Mouse (Mus musculus): ENCODE results near the gene Gm10037. TPM values are rescaled to one million over a fixed set of nuclear protein-coding genes. Genes with fewer than 3 reads are reported as not detected.
A peak's percentile ranks its signal among the peaks of the same experiment; 100 is the strongest.
"Not testable (repeated sequence)": the region's sequence is repeated elsewhere in the genome, so short reads cannot be mapped to it uniquely, and the experiment has no call there.

Gene Gm10037
- 1 to 10 TPM; 7.4 to 8.4 TPM for total RNA-seq (2021)
- long read RNA-seq, partial matches to known transcripts = 0 of 2 reads
- long read RNA-seq, other reads (novel, unspliced or antisense) = 2 of 2 reads

DNA sequence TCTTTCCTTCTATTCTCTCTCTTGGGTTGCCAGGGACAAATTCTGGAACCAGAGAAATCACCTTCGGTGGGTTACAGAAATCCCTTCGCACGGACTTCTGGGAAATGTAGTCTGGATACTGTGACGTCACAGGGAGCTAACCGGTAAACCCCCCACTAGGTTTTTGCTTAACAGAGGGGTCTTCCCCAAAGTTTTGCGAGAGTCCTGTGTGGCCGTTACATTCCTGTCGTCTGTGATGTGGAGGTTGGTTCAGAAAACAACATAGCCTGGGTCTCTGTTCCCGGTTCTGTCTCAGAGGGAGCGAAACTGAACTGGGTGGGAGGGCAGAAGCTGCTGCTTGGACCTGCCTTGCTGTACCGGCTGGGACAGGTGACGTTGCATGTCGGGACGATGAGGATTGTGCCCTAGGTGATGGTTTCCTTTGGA is at the start of gene Gm10037:
Gene Gm10037, plus strand, starts transcription at position 196 of the 426 bp plus-strand sequence.
- DNase-seq (ENCODE audit: low spot score in 2 of 2) = peak; percentile 40 to 55

GRCm38 (mm10) chr13:67791921-67792455 is 38.9 kb upstream of the Gm10037 start:
- no peak for DNase-seq (ENCODE audit: low spot score in 2 of 2)

GRCm38 (mm10) chr13:67798618-67799017 is 32.3 kb upstream of the Gm10037 start:
- DNase-seq (ENCODE audit: low spot score in 2 of 2) = no peak

DNA sequence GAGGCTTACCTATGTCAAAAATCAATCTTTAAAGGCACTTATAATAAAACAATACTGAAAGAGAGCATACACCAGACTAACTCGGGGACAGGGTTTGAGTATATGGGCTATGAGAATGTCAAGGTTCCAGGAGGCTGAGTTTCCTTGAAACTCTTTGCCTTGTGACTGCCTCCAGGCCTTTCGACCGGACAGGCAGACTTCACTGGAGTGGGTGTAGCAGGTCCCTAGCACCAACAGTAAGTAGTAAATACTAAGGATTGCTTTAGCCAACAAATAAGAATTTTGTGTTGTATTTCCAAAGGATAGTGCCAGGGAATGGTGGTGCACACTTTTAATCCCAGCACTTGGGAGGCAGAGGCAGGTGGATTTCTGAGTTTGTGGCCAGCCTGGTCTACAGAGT is 31.8 kb upstream of the Gm10037 start:
- not testable (repeated sequence) for DNase-seq (ENCODE audit: low spot score in 2 of 2)

DNA sequence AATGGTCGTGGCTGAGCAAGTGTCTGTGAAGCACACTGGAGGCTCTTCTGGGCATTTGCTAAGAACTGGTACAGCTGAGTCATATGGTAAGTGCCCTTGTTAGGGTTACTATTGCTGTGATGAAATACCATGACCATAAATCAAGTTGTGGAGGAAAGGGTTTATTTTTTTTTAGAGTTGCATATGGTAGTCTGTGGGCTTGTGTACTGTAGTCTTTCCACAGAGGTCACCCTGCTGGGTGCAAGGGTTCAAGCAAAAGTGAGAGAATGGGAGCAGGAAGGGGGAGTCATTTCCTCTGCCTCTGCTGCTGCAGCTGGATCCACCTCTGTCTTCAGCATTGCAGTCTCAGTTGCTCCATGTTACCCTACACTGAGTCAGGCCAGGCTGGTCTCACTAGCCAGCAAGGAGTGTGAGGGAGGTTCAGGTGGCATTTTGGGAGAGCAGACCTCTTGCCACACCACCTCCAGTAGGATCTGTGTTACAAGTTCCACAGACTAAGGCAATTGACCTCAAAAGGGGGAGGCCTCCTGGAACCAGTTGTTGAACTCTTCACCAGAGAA is 19.2 kb upstream of the Gm10037 start:
- no peak for DNase-seq (ENCODE audit: low spot score in 2 of 2)

DNA sequence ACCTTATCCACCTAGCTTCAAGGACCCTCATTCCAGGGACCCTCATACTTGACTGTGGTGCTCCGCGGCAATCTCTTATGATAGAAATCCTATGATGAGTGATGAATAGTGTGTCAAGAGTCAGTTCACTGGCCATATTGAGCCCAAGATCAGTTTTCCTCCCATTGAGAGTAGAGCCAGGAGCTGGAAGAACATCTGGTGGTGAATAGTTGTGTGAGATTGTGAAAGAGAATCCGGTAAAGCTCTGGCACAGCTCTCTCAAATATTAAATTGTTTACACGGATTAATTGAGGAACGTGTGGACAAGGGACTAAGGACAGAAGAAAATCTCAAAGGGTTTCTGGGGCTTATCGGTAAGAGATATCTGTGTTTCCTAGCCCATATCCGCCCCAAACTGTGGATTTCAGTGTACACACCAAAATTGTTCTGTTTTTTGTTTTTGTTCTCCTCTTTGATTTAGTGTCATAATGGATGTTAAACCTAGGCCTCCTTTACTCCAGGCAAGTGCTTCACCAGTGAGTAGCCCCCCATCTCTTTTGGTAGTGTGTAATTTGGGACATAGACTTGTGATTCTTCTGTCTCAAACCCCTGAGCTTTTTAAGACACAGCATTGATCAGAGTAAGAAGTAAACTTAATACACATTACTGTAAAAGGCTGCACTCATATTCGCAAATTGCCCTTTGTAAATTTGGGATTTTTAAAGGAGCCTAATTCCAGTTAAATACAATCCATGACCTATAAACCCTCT is 17.8 kb upstream of the Gm10037 start:
- DNase-seq (ENCODE audit: low spot score in 2 of 2) = no peak

GRCm38 (mm10) chr13:67813710-67814660 is 16.9 kb upstream of the Gm10037 start, which contains the start of gene Zfp273:
Gene Zfp273 (plus strand): TSS chr13:67813740.
- DNase-seq (ENCODE audit: low spot score in 2 of 2) = peak; percentile 72 to 77

- DNase-seq (ENCODE audit: low spot score in 2 of 2) = no peak
Measured at GRCm38 (mm10) chr13:67818636-67819035, 12.3 kb upstream of the Gm10037 start.

GRCm38 (mm10) chr13:67833137-67833536 is 2.2 kb downstream of the Gm10037 start:
- DNase-seq (ENCODE audit: low spot score in 2 of 2) = not testable (repeated sequence)

DNA sequence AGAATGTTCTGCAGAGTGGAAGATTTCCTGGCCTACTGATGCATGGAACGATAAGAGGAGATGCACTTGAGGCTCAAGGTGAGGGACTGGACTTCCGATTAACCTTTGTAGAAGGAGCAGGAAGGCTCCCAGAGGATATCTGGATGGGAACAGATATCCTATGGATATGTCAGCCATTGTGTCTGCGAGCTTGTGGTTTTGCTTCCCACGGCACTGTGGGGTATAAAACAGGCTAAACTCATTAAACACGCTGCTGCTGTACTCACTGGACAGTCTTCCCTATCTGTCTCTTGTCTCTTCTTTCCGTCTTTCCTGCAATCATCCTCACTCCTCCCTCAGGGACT is 12.8 kb downstream of the Gm10037 start:
- DNase-seq (ENCODE audit: low spot score in 2 of 2) = no peak

GRCm38 (mm10) chr13:67844119-67844852 is 13.4 kb downstream of the Gm10037 start:
- peak; percentile 69 to 72 for DNase-seq (ENCODE audit: low spot score in 2 of 2)

- DNase-seq (ENCODE audit: low spot score in 2 of 2) = no peak
Measured at GRCm38 (mm10) chr13:67844853-67845194, 13.9 kb downstream of the Gm10037 start.

DNA sequence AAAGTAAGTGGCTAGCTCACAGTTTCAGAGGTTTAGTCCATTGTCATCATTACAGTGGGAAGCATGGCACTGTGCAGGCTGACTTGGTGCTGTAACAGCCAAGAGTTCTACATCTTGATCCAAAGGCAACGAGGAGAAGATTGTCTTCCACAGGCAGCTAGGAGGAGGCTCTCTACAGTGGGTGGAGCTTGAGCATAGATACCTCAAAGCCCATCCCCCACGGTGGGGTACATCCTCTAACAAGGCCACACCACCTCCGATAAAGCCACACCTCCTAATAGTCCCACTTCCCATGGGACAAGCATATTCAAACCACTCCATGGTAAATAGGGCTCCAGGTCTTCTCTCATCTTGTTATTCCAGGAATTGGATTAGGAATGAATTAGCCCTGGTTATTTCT is 19.5 kb downstream of the Gm10037 start:
- no peak for DNase-seq (ENCODE audit: low spot score in 2 of 2)

GRCm38 (mm10) chr13:67853130-67853529 is 22.2 kb downstream of the Gm10037 start:
- no peak for DNase-seq (ENCODE audit: low spot score in 2 of 2)

DNA sequence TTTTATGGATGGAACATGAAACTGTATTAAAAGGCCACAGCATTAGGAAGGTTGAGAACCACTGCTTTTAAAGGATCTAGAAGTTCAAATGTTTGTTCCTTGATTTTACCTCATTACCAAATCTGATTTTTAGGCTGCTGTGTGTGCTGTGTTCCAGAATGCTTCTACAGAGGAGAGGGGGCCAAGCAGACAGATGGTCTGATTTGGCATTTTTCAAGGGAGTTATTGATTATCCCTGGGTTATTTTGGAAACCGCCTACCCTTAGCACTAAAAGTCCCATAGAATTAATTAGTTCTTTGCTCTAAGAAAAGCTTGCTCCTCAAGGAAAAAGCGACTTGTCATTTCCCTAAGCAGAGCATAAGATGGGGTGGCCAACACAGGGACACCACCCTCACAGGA is 23.1 kb downstream of the Gm10037 start:
- no peak for DNase-seq (ENCODE audit: low spot score in 2 of 2)

- DNase-seq (ENCODE audit: low spot score in 2 of 2) = no peak
Measured at GRCm38 (mm10) chr13:67857317-67857716, 26.4 kb downstream of the Gm10037 start.

- no peak for DNase-seq (ENCODE audit: low spot score in 2 of 2)
Measured at GRCm38 (mm10) chr13:67862508-67862907, 31.6 kb downstream of the Gm10037 start.

DNA sequence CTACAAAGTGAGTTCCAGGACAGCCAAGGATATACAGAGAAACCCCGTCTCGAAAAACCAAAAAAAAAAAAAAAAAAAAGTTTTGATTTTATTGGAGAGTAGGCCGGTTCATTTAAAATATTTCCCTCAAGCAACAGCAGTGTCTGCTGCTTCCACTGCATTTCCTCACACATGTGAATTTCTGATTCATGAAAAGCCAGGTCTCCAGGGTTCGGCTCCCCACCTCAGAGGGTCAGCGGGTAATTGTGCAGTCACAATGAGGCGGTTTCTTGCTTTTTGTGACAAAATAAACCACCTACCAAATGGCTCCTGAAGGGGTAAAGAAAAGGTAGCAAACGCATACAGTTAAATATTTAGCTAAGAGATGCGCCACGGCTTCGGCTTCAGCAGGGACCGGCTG is 32.1 kb downstream of the Gm10037 start, which contains the start of gene BC048507:
Gene BC048507, plus strand, starts transcription at position 301 of the 400 bp plus-strand sequence.
- DNase-seq (ENCODE audit: low spot score in 2 of 2) = no peak

DNA sequence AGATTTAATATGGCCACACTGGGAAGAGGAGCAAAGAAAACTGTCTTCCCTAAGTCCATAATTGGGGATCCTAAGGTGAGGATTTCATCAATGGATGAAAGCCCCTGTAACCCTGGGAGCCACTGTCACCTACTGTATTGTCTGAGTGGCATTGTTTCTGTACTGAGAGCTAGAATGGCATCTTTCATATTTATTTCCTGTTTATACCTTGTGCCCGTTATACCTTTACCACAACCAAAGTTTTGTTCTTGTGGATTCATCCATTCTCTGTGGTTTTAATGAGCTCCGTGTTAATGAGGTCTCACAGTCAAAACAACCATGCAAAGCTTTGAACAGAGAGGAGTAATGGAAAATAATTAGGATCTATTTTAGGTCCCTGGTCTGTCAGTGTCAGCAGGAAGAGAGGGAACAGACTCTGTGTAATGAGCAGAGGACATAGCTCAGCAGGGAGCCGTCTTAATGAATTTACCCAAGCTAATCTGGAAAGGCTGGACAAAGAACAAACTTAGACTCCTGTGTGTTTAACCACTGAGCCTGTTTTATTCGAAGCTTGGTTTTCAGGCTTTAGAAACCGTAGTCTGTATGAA is 34.0 kb downstream of the Gm10037 start:
- no peak for DNase-seq (ENCODE audit: low spot score in 2 of 2)

DNA sequence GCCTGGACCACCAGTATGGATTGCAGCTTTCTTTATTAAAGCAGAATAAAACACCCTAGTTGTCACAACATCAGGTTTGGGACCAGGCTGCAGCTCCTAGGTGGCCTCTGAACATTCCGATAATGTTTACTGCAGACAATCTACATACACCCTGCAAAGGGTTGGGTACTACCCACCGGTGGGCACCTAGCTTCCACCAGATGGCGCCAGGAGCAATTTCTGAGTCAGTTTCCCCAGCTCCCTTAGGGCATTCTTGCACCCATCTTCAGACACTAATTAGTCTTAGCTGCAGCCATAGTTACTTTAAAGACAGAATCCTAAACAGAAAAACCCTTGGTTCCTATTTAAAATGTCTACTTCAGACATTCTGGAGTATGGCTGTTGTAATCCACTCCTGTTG is 37.0 kb downstream of the Gm10037 start:
- peak in 1 of 2 experiments; percentile 25 for DNase-seq (ENCODE audit: low spot score in 2 of 2)

All from layer of hippocampus, postnatal 10 days (tissue).